Mouse (Mus musculus): ENCODE data around the gene C2. TPM values are rescaled to one million over a fixed set of nuclear protein-coding genes. Genes with fewer than 3 reads are reported as not detected.

The C2 gene
- total and polyA plus RNA-seq, 2 experiments from 2014 or later, result 2.9 to 7.0 TPM

- WGBS, result 89% methylated on average over 9 of the region's 9 CpGs
- H3K4me3 ChIP-seq (ENCODE audit: low read depth, low read length), result no peak overlapping the region
Measured at GRCm38 (mm10) chr17:34860514-34860913, 37.6 kb downstream of the C2 start.

GRCm38 (mm10) chr17:34858670-34859069, 39.4 kb downstream of the C2 start:
- no peak for TF ChIP-seq CTCF (IDR thresholded peaks at IDR 0.05)

More at GRCm38 (mm10) chr17:34860514-34860913, 37.6 kb downstream of the C2 start:
- H3K9me3 ChIP-seq (ENCODE audit: low read length), result no peaks in the 10 kb centered on the region
- ATAC-seq (ENCODE audit: low FRiP score) (no peak), DNase-seq (ENCODE audit: low spot score) (no peak)
- peaks cover 6% of the 10 kb centered on the region for H3K36me3 ChIP-seq (ENCODE audit: insufficient read depth, low read length)
- no peak for TF ChIP-seq CTCF (IDR thresholded peaks at IDR 0.05)
- H3K4me2 ChIP-seq (ENCODE audit: low read depth, low read length, poor library complexity, severe bottlenecking), result no peak overlapping the region
- no peak overlapping the region for H3K27ac ChIP-seq (ENCODE audit: low read depth, low read length)
- H3K27me3 ChIP-seq (ENCODE audit: insufficient read depth, low read length), result no peaks in the 10 kb centered on the region
- no peaks in the 10 kb centered on the region for H3K4me1 ChIP-seq (ENCODE audit: insufficient read depth, low read length)
- H3K9ac ChIP-seq (replicated peaks; ENCODE audit: low read length, poor library complexity, severe bottlenecking), result no peak overlapping the region

DNA sequence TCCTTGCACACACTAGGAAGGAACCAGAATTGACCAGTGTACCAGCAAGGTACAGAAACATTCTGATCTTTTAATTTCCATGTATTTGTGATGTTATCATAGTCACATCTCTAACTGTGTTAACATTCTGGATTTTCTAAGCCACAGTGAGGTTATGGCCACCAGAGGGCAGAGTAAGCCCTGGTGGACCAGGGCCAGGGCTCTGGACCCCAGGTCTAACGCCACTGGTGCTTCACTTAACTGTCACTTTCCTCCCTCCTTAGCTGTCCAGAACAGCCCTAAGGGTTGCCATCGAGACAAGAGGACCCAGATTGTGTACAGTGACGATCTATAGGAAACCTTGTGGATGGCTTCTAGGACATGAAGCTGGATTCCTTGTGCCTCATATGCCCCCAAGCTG, 42.2 kb downstream of the C2 start:
- no peak overlapping the region for H3K4me3 ChIP-seq (ENCODE audit: low read depth, low read length)

More at GRCm38 (mm10) chr17:34858670-34859069, 39.4 kb downstream of the C2 start:
- WGBS, result 83% methylated on average over 4 of the region's 4 CpGs
- H3K27me3 ChIP-seq (ENCODE audit: insufficient read depth, low read length), result no peaks in the 10 kb centered on the region
- H3K36me3 ChIP-seq (ENCODE audit: insufficient read depth, low read length), result peaks cover 22% of the 10 kb centered on the region
- H3K4me1 ChIP-seq (ENCODE audit: insufficient read depth, low read length), result no peaks in the 10 kb centered on the region
- ATAC-seq (ENCODE audit: low FRiP score), result no peak
- H3K4me3 ChIP-seq (ENCODE audit: low read depth, low read length), result no peak overlapping the region
- no peak for DNase-seq (ENCODE audit: low spot score)
- no peaks in the 10 kb centered on the region for H3K9me3 ChIP-seq (ENCODE audit: low read length)
- H3K4me2 ChIP-seq (ENCODE audit: low read depth, low read length, poor library complexity, severe bottlenecking), result no peak overlapping the region
- no peak overlapping the region for H3K27ac ChIP-seq (ENCODE audit: low read depth, low read length)
- no peak overlapping the region for H3K9ac ChIP-seq (replicated peaks; ENCODE audit: low read length, poor library complexity, severe bottlenecking)

DNA sequence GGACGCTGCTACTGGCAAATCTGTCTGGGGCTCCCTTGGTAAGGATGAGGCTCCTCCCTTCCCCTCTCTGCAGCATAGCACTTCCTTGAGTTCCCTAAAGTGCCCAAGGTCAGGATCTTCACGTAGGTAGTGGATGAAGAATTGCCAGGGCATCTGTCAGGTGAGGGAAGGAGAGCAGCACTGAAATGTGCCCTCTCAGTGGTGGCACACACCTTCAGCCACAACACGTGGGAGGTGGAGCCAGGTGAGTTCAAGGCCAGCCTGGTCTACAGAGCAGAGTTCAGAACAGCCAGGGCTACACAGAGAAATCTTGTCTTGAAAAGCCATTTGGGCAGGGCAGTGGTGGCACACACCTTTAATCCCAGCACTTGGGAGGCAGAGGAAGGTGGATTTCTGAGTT, 43.3 kb downstream of the C2 start:
- WGBS, result 84% methylated on average over 3 of the region's 3 CpGs
- H3K36me3 ChIP-seq (ENCODE audit: insufficient read depth, low read length), result peaks cover 35% of the 10 kb centered on the region

More for the DNA sequence above, 42.2 kb downstream of the C2 start:
- Histone ChIP-seq H3K36me3 (ENCODE audit: insufficient read depth, low read length) (peaks cover 35% of the 10 kb centered on the region), H3K4me1 (ENCODE audit: insufficient read depth, low read length) (peaks cover 4% of the 10 kb centered on the region; the same call in 1 of the 2 replicates), H3K9me3 (ENCODE audit: low read length) (no peaks in the 10 kb centered on the region), H3K27ac (ENCODE audit: low read depth, low read length) (no peak overlapping the region), H3K27me3 (ENCODE audit: insufficient read depth, low read length) (no peaks in the 10 kb centered on the region), H3K4me2 (ENCODE audit: low read depth, low read length, poor library complexity, severe bottlenecking) (no peak overlapping the region), H3K9ac (replicated peaks; ENCODE audit: low read length, poor library complexity, severe bottlenecking) (no peak overlapping the region)
- ATAC-seq (ENCODE audit: low FRiP score) (no peak), DNase-seq (ENCODE audit: low spot score) (peak; percentile 45)
- TF ChIP-seq CTCF (IDR thresholded peaks at IDR 0.05), result peak; percentile 81
- WGBS, result 33% methylated on average over 3 of the region's 3 CpGs

DNA sequence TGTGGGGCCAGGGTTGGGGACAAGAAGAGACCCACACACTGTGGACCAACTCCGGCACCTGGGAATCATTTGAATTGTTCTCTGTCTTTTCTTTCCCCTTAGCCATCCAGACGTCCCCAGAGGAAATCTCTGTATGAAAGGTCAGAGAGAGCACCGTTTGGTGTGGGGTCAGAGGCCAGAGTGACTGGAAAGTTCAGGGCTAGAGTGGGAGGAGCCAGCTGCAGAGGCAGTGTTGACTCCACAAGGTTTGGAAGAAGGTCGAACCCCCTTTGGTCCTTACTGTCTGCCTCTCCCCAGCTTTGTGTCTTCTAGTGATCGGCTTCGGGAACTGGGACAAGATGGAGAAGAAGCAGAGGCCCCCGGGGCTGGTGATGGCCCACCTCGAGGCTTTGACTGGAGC, 44.6 kb downstream of the C2 start:
- Histone ChIP-seq H3K27ac (ENCODE audit: low read depth, low read length) (no peak overlapping the region), H3K4me1 (ENCODE audit: insufficient read depth, low read length) (peaks cover 10% of the 10 kb centered on the region), H3K27me3 (ENCODE audit: insufficient read depth, low read length) (no peaks in the 10 kb centered on the region), H3K9me3 (ENCODE audit: low read length) (no peaks in the 10 kb centered on the region), H3K4me3 (ENCODE audit: low read depth, low read length) (no peak overlapping the region), H3K4me2 (ENCODE audit: low read depth, low read length, poor library complexity, severe bottlenecking) (no peak overlapping the region), H3K9ac (replicated peaks; ENCODE audit: low read length, poor library complexity, severe bottlenecking) (no peak overlapping the region), H3K36me3 (ENCODE audit: insufficient read depth, low read length) (peaks cover 35% of the 10 kb centered on the region)
- no peak for ATAC-seq (ENCODE audit: low FRiP score)
- WGBS, result 79% methylated on average over 8 of the region's 8 CpGs
- TF ChIP-seq CTCF (IDR thresholded peaks at IDR 0.05), result no peak
- no peak for DNase-seq (ENCODE audit: low spot score)

More for the DNA sequence above, 43.3 kb downstream of the C2 start:
- Histone ChIP-seq H3K9ac (replicated peaks; ENCODE audit: low read length, poor library complexity, severe bottlenecking) (no peak overlapping the region), H3K4me2 (ENCODE audit: low read depth, low read length, poor library complexity, severe bottlenecking) (no peak overlapping the region), H3K4me3 (ENCODE audit: low read depth, low read length) (no peak overlapping the region), H3K27ac (ENCODE audit: low read depth, low read length) (no peak overlapping the region), H3K27me3 (ENCODE audit: insufficient read depth, low read length) (no peaks in the 10 kb centered on the region), H3K4me1 (ENCODE audit: insufficient read depth, low read length) (peaks cover 6% of the 10 kb centered on the region; the same call in 1 of the 2 replicates), H3K9me3 (ENCODE audit: low read length) (no peaks in the 10 kb centered on the region)
- DNase-seq (ENCODE audit: low spot score), result no peak
- no peak for TF ChIP-seq CTCF (IDR thresholded peaks at IDR 0.05)
- no peak for ATAC-seq (ENCODE audit: low FRiP score)

DNA sequence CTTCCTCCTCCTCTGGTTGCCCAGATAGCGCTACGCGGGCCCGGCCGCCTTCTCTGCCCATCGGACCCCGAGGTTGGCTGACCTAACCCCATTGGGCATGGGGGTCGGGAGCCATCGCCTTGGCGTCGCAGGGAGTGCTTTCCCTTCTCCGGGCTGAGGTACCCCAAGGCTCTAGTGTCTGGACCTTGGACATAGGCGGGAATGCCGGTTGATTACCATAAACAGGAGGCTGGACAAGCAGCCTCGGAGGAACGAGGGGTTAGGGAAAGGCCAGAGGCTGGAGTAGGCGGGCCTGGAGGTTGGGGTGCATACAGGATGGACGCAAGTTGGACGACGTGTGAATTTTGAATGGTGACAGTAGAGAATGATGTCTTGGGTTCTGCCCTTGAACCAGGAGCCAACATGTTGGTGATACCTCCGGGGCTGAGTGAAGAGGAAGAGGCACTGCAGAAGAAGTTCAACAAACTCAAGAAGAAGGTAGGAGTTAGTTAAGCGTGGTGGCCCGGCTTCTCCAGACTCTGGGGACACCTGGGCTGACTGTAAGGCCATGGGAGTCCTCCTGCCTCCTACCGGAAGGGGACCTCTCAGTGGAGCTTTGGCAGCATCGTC, 47.4 kb downstream of the C2 start:
- peak overlapping the region; percentile 94 for H3K4me2 ChIP-seq (ENCODE audit: low read depth, low read length, poor library complexity, severe bottlenecking)
- H3K4me1 ChIP-seq (ENCODE audit: insufficient read depth, low read length), result peaks cover 10% of the 10 kb centered on the region
- H3K4me3 ChIP-seq (ENCODE audit: low read depth, low read length), result peak overlapping the region; percentile 97
- H3K36me3 ChIP-seq (ENCODE audit: insufficient read depth, low read length), result peaks cover 56% of the 10 kb centered on the region
- H3K9me3 ChIP-seq (ENCODE audit: low read length), result no peaks in the 10 kb centered on the region
- peak overlapping the region; percentile 93 for H3K9ac ChIP-seq (replicated peaks; ENCODE audit: low read length, poor library complexity, severe bottlenecking)
- DNase-seq (ENCODE audit: low spot score) (no peak), ATAC-seq (ENCODE audit: low FRiP score) (peak; percentile 36; the same call in 1 of the 2 replicates)
- WGBS, result 2% methylated on average over 25 of the region's 25 CpGs
- H3K27me3 ChIP-seq (ENCODE audit: insufficient read depth, low read length), result no peaks in the 10 kb centered on the region
- TF ChIP-seq CTCF (IDR thresholded peaks at IDR 0.05), result no peak
- peak overlapping the region; percentile 55 for H3K27ac ChIP-seq (ENCODE audit: low read depth, low read length)
